Mouse (Mus musculus): Measurements from ENCODE around the gene Apoa2. TPM values are rescaled to one million over a fixed set of nuclear protein-coding genes. Genes with fewer than 3 reads are reported as not detected.

The Apoa2 gene
- polyA plus RNA-seq, 1 experiment from 2014 or later: 5.1 TPM

DNA sequence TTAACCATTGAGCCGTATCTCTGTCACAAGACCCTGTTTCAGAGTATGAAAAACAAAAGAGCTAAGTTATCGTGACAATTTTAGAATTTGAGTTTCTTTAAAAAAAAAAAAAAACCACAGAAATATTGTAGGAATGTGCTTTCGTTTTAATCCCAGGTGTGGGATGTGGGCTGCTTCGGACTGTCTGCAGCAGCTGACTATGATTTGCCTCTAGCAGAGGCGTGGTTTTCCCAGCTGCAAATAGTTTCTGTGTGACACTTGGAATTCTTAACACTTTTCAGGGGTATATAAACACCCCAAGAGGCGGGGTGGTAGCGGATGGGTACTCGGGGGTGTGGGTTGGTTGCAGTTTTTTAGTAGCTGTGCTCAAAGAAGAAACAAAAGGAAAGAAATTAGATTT, 20.5 kb downstream of the Apoa2 start:
- Histone ChIP-seq H3K9ac (replicated peaks) (no peak overlapping the region), H3K27ac (no peak overlapping the region), H3K9me3 (no peaks in the 10 kb centered on the region), H3K4me1 (replicated peaks) (peaks cover 34% of the 10 kb centered on the region), H3K4me3 (replicated peaks) (peak overlapping the region; percentile 68; the same call in 1 of the 2 replicates), H3K36me3 (peaks cover 43% of the 10 kb centered on the region), H3K27me3 (no peaks in the 10 kb centered on the region), H3K4me2 (replicated peaks) (no peak overlapping the region)
- WGBS: 95% methylated on average over 8 of the region's 8 CpGs
- no peak for ATAC-seq

DNA sequence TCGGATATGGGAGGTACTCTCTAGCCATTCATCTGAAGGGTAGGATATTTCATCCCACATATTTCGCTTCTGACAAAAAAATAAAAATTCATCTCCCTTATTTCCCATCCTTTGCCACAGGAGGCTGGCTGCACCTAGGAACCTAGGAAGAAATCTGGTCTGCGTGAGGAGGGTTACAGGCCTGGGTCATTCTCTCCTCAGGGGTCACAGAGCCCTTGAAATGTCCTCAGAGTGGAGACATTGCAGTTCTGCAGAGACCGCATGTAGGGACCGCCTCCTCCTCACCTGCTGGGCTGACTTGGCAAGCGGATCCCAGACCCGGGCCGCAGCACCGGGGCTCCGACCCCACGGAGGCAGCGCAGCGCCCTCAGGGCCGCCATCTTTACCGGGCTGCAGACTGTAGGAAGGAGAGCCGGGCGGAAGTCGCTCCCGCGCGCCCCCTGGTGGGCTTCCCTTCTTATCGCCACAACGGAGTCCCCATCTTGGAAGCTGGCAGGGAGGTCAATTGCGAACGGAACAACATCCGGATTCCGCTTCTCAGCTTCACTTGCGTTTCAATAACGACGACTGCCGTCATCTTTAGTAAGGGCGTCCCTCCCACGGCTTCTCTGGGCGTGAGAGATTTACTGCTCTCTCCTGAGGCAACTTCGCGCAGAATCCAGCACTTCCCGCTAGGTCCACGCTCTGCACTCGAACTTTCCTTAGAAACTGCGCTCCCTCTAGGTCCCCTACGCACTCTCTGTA, 22.0 kb downstream of the Apoa2 start:
- peaks cover 50% of the 10 kb centered on the region for H3K4me1 ChIP-seq (replicated peaks)
- peaks cover 28% of the 10 kb centered on the region for H3K36me3 ChIP-seq
- H3K4me3 ChIP-seq (replicated peaks): peak overlapping the region; percentile 68
- peak overlapping the region; percentile 72 for H3K27ac ChIP-seq
- ATAC-seq: peak; percentile 92
- no peaks in the 10 kb centered on the region for H3K27me3 ChIP-seq
- H3K9ac ChIP-seq (replicated peaks): peak overlapping the region; percentile 92
- H3K4me2 ChIP-seq (replicated peaks): peak overlapping the region; percentile 80
- WGBS: under 1% methylated on average over 41 of the region's 41 CpGs
- H3K9me3 ChIP-seq: no peaks in the 10 kb centered on the region

DNA sequence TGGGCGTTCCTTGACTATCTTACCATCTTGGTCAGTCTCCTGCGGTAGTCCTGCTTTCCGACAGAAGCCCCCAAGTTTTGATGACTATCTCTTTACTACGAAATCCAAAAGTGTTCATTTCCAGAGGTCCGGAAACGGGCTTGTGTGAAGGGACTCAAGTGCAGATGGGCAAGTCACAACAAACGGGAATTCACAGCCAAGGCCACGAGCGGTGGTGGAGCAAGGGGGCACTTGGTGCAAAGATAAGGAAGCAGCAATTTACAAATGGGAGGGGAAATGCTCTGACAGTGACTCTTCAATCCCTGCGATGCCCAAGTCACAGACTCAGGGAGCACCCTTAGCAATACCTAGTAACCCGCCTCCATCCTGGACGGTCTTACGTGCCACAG, 22.6 kb downstream of the Apoa2 start:
- Histone ChIP-seq H3K36me3 (peaks cover 22% of the 10 kb centered on the region), H3K4me3 (replicated peaks) (peak overlapping the region; percentile 68), H3K4me2 (replicated peaks) (peak overlapping the region; percentile 80), H3K4me1 (replicated peaks) (peaks cover 55% of the 10 kb centered on the region), H3K27ac (peak overlapping the region; percentile 72), H3K9ac (replicated peaks) (peak overlapping the region; percentile 56), H3K27me3 (no peaks in the 10 kb centered on the region), H3K9me3 (no peaks in the 10 kb centered on the region)
- 16% methylated on average over 13 of the region's 13 CpGs for WGBS
- ATAC-seq: peak; percentile 8

DNA sequence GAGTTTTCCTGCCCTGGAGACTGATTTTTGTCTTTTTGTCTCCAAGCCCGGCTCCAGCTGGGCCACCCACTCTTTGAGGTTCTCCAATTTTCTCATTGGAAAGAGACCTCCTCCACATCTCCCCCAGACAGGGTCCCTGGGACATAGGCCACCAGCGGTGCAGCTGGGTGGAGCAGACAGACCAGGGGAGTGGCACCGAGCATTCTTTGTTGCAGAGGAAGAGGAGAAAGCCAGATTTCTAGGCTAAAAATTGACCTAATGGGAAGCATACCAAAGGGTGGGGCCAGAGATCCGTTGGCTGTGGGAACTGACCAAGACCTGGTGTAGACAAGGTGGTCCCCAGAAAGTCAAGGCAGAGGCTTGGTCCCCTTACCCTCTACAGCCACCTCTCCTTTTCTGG, 23.1 kb downstream of the Apoa2 start:
- Histone ChIP-seq H3K4me1 (replicated peaks) (peaks cover 57% of the 10 kb centered on the region), H3K27ac (peak overlapping the region; percentile 72; the same call in 1 of the 2 replicates), H3K9me3 (no peaks in the 10 kb centered on the region), H3K27me3 (no peaks in the 10 kb centered on the region), H3K4me3 (replicated peaks) (peak overlapping the region; percentile 68), H3K9ac (replicated peaks) (peak overlapping the region; percentile 56), H3K4me2 (replicated peaks) (peak overlapping the region; percentile 80), H3K36me3 (peaks cover 17% of the 10 kb centered on the region)
- WGBS: 26% methylated on average over 4 of the region's 4 CpGs
- ATAC-seq: no peak

DNA sequence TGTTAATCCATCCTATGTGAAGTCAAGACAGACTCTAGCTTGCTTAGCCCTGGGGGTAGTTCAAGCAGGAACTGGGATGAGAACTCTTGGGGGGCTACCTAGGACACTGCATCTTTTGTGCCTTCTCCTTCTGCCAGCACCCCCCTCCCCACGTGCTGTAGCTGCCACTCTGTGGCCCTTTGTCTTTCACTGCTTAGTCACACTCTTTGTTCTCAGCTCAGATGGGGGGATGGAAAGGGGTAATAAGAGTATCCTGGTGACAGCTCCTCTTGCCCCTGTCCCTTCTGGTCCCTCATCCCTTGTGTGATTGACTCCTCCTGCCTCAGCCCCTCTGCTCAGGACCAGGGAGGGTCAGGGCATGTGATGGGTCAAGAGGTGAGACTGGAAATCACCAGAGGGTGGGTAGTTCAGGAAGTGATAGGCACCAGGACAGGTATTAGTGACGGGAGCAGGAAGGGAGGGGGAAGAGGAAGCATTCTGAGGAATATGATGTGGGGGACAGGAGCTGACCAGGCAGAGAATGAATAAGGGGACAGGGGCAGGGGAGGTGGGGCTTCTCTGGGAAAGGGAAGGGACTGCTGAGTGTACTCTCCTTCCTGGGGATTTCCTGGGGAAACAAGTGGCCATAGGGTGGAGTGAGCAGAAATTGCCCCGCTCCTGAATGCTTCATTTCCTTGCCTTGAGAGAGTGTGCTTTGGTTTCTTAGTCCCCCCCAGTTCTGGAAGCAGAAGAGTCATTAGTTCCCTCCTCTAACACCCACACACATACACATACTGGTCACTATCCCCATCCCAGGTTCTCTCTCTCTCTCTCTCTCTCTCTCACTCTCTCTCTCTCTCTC, 23.8 kb downstream of the Apoa2 start:
- H3K36me3 ChIP-seq: peaks cover 11% of the 10 kb centered on the region
- H3K27ac ChIP-seq: 0 out of 2 replicates have a peak overlapping the region, but pooled peaks have one; percentile 72
- H3K9ac ChIP-seq (replicated peaks): no peak overlapping the region
- no peaks in the 10 kb centered on the region for H3K9me3 ChIP-seq
- H3K4me1 ChIP-seq (replicated peaks): peaks cover 57% of the 10 kb centered on the region
- 39% methylated on average over 3 of the region's 3 CpGs for WGBS
- H3K4me3 ChIP-seq (replicated peaks): no peak overlapping the region
- peak overlapping the region; percentile 80; the same call in 1 of the 2 replicates for H3K4me2 ChIP-seq (replicated peaks)
- ATAC-seq: no peak
- no peaks in the 10 kb centered on the region for H3K27me3 ChIP-seq

DNA sequence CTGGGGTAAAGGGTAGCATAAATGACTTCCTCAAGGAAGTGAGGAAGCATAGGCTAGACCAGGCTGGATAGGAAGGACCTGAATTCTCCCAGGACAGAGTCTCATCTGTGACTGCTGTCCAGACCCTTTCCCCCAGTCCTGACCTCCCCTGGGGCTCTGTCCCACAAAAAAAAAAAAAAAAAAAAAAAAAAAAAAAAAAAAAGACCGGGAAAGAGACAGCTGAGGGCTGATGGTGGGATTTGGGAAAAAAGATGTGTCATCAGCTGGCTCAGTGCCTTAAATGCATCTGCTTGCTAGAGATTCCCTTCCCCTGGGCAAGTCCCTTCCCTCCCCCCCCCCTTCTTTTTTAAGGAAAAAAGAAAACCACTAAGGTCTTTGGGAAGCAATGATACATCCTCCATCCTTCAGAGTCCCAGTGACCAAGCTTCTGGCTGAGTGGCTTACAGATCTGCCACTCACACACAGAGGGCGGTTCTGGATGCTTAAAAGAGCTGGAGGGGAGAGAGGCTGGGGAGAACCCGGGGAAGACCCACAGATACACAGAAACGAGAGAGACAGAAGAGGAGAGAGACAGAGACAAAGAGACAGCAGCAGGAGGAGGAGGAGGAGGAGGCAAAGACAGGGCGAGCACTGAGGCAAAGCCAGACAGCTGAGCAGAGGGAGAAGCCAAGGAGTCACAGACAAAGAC, 25.2 kb downstream of the Apoa2 start, which contains the start of gene Adamts4:
Adamts4 (plus strand) TSS at position 509 of the 688 bp plus-strand sequence.
- 7% methylated on average over 4 of the region's 5 CpGs for WGBS
- peak within 1 kb of the TSS; percentile 56 for H3K4me2 ChIP-seq (replicated peaks)
- peak within 1 kb of the TSS; percentile 23 for H3K4me3 ChIP-seq (replicated peaks)
- peaks cover 2% of the 10 kb centered on the region; the same call in 1 of the 2 replicates for H3K36me3 ChIP-seq
- H3K4me1 ChIP-seq (replicated peaks): peaks cover 57% of the 10 kb centered on the region
- H3K27ac ChIP-seq: peak within 1 kb of the TSS; percentile 49
- no peak for ATAC-seq
- no peaks in the 10 kb centered on the region for H3K27me3 ChIP-seq
- no peaks in the 10 kb centered on the region for H3K9me3 ChIP-seq
- H3K9ac ChIP-seq (replicated peaks): peak within 1 kb of the TSS; percentile 53

DNA sequence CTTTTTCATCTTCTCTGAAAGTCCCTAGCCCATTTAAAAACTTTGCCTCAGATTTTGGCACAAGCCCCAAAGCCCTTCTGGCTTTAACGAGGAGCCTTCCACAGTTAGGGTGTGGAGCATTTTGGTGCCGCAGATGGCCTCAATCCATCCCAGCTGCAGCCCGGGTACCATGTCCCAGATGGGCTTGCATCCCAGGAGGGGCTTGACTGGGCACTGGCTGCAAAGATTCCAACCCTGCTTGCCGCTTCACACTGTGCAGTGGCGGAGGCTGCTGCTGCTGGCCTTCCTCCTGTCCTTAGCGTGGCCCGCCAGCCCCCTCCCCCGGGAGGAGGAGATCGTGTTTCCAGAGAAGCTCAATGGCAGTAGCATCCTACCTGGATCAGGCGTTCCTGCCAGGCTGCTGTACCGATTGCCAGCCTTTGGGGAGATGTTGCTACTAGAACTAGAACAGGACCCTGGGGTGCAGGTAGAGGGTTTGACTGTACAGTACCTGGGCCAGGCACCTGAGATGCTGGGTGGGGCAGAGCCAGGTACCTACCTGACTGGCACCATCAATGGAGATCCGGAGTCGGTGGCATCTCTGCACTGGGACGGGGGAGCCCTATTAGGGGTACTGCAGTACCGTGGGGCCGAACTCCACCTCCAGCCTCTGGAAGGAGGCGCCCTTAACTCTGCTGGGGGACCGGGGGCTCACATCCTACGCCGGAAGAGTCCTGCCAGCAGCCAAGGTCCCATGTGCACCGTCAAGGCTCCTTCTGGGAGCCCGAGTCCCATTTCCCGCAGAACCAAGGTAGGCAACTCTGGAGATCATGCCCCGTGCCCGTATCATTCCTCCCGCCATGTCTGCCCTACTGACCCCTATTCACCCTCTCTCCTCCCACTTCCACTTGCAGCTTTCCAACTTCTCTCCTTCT, 26.1 kb downstream of the Apoa2 start, which contains the start of gene Ndufs2:
Ndufs2 (minus strand) TSS at position 709 of the 914 bp plus-strand sequence.
- peak within 1 kb of the TSS; percentile 53 for H3K9ac ChIP-seq (replicated peaks)
- H3K27me3 ChIP-seq: no peaks in the 10 kb centered on the region
- 13% methylated on average over 26 of the region's 26 CpGs for WGBS
- peak within 1 kb of the TSS; percentile 56 for H3K4me2 ChIP-seq (replicated peaks)
- H3K27ac ChIP-seq: peak within 1 kb of the TSS; percentile 49
- H3K36me3 ChIP-seq: no peaks in the 10 kb centered on the region
- no peaks in the 10 kb centered on the region for H3K9me3 ChIP-seq
- ATAC-seq: no peak
- peaks cover 51% of the 10 kb centered on the region for H3K4me1 ChIP-seq (replicated peaks)
- H3K4me3 ChIP-seq (replicated peaks): peak within 1 kb of the TSS; percentile 23

DNA sequence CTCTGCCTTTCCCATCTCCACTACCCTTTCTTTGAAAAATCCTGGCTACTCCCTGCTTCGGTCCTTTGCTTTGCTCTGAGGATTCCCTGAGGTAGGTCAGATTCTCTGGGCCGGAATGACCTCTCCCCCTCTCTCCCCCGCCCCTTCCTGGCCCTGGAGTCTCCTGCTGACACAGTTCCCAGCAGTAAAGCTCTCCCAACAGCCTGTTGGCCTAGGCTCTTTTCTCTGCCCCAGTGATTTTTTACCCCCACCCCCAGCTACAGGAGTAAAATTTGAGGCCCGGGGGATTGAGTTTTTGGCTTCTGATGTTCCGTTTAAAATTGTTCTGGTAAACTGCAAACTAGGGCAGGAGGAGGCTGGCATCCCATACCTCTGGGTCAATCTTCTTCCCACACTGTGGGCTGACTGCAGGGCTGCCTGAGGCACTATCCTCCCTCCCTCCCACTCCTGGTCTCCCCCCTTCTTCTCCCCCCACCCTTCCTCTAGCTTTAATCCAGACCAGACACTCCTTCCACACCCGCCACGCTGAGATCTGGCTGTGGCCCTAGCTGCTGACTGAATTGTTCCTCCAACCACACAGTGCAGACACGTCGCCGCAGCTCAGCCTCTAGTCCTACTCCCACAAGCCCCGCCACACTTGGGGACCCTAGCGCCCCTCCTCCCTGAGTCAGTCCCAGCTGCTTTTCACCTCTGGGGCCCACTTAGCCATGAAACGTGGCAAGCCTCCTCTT, 26.9 kb downstream of the Apoa2 start:
- peak overlapping the region; percentile 23 for H3K4me3 ChIP-seq (replicated peaks)
- ATAC-seq: no peak
- H3K4me1 ChIP-seq (replicated peaks): peaks cover 46% of the 10 kb centered on the region

DNA sequence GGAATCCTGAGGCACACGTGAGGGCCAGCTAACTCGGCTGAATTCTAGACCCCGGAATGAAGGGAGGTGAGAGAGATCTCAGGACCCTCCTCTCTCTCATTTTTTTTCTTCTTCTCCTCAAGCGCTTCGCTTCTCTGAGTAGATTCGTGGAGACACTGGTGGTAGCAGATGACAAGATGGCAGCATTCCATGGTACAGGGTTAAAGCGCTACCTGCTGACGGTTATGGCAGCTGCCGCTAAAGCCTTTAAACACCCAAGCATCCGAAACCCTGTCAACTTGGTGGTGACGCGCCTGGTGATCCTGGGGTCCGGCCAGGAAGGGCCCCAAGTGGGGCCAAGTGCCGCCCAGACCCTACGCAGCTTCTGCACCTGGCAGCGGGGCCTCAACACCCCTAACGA, 27.6 kb downstream of the Apoa2 start:
- Histone ChIP-seq H3K27me3 (no peaks in the 10 kb centered on the region), H3K4me1 (replicated peaks) (peaks cover 44% of the 10 kb centered on the region), H3K27ac (peak overlapping the region; percentile 45), H3K4me2 (replicated peaks) (peak overlapping the region; percentile 56), H3K9me3 (no peaks in the 10 kb centered on the region), H3K4me3 (replicated peaks) (no peak overlapping the region; the same call in 1 of the 2 replicates), H3K9ac (replicated peaks) (peak overlapping the region; percentile 53; the same call in 1 of the 2 replicates), H3K36me3 (no peaks in the 10 kb centered on the region)
- no peak for ATAC-seq
- 49% methylated on average over 17 of the region's 17 CpGs for WGBS

More for the DNA sequence above, 26.9 kb downstream of the Apoa2 start:
- Histone ChIP-seq H3K27me3 (no peaks in the 10 kb centered on the region), H3K36me3 (no peaks in the 10 kb centered on the region), H3K4me2 (replicated peaks) (peak overlapping the region; percentile 56), H3K9ac (replicated peaks) (peak overlapping the region; percentile 53), H3K27ac (peak overlapping the region; percentile 45), H3K9me3 (no peaks in the 10 kb centered on the region)
- WGBS: 3% methylated on average over 13 of the region's 13 CpGs

DNA sequence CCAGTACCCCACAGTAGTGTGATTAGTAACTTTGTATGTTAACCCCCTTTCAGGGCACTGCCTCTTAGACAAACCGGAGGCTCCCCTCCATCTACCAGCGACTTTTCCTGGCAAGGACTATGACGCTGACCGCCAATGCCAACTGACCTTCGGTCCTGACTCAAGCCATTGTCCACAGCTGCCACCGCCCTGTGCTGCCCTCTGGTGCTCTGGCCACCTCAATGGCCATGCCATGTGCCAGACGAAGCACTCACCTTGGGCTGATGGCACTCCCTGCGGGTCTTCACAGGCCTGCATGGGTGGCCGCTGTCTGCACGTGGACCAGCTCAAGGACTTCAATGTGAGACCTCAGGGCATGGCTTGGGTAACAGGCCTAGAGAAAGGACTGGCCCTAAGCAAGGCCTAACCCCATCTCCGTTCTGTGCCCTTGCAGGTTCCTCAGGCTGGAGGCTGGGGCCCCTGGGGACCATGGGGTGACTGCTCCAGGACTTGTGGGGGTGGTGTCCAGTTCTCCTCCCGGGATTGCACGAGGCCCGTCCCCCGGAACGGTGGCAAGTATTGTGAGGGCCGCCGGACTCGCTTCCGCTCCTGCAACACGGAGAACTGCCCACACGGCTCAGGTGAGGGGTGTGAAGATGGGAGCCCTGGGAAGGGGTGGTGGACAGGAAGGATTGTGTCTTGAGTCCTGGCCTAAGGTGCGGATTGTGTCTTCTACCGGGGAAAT, 31.4 kb downstream of the Apoa2 start:
- Histone ChIP-seq H3K27ac (no peak overlapping the region), H3K4me1 (replicated peaks) (peaks cover 14% of the 10 kb centered on the region), H3K4me2 (replicated peaks) (no peak overlapping the region), H3K9me3 (no peaks in the 10 kb centered on the region), H3K4me3 (replicated peaks) (no peak overlapping the region), H3K36me3 (peaks cover 7% of the 10 kb centered on the region), H3K9ac (replicated peaks) (no peak overlapping the region), H3K27me3 (no peaks in the 10 kb centered on the region)
- ATAC-seq: no peak
- WGBS: 91% methylated on average over 24 of the region's 24 CpGs
